In the genomic region with DNA sequence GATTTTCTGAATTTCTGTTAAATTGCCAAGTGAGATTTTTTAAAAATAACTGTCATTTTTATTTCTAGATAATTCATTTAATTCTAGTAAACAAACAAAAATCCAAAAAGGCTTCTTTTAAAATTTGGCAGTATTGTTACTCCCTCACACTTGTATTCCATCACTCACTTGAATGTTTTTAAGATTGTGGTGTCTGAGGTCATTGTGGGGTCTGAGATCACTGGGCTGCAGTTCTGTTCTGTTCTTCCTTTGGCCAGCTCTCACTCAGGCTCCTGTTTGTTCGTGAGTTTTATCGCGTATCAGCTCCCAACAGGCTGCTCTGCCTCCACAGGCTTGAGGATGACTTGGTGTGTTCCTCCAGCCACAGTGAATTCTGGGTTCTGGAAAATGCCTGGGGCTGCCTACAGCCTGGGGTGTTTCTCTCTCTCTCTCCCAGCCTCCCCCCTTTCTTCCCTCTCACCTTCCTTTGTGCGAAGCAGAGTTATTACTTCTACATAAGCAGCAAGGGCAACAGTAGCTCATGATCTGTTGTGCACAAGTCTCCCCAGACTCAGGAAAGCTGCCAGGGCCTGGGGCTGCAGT, we compare ENCODE assay signal across 13 mouse cellular contexts. TPM values are rescaled to one million over a fixed set of nuclear protein-coding genes. Genes with fewer than 3 reads are reported as not detected.
DNase-seq lines count a peak whose midpoint lies in the region; ATAC-seq and TF ChIP-seq lines count a peak whose summit lies in the region.
"Had no signal": no experiment of that assay in that cellular context is flagged by ENCODE, and none has a peak within 500 bp of the region (broad histone marks: within the 10 kb centered on the region; RNA-seq: fewer than 3 reads in every experiment).

No protein-coding gene starts in this region.

- H3K4me3 ChIP-seq in hindbrain, postnatal 0 days (ENCODE audit: low read length): no peak overlapping the region
- H3K4me3 ChIP-seq in midbrain, embryonic 14.5 days (replicated peaks; ENCODE audit: low read depth, low read length): no peak overlapping the region
- no peak overlapping the region for H3K4me3 ChIP-seq in intestine, embryonic 16.5 days (ENCODE audit: low read length)
- H3K4me3 ChIP-seq: forebrain, embryonic 13.5 days had no signal

- H3K9me3 ChIP-seq in hindbrain, postnatal 0 days (ENCODE audit: low read length): no peaks in the 10 kb centered on the region
- H3K9me3 ChIP-seq in midbrain, embryonic 14.5 days (ENCODE audit: control insufficient read depth, low read length): no peaks in the 10 kb centered on the region
- H3K9me3 ChIP-seq in intestine, embryonic 16.5 days (ENCODE audit: control insufficient read depth, low read length): no peaks in the 10 kb centered on the region
- H3K9me3 ChIP-seq: forebrain, embryonic 13.5 days had no signal

- ATAC-seq in erythroid progenitor cell, adult 5-6 weeks (replicated peaks; ENCODE audit: low FRiP score, poor library complexity, severe bottlenecking): peak; percentile 61
- no peak for ATAC-seq in hindbrain, postnatal 0 days
- no peak for ATAC-seq in midbrain, embryonic 14.5 days (ENCODE audit: low FRiP score, low TSS enrichment)
- no peak for ATAC-seq in intestine, embryonic 16.5 days
- ATAC-seq: activated CD4-positive, CD25-positive, alpha-beta regulatory T cell, adult 4 months; forebrain, embryonic 13.5 days had no signal

- intact Hi-C loops in left cerebral cortex, postnatal 4 days (cut with DNase I): no loop called here
- intact Hi-C loops in left cerebral cortex, postnatal 10 days (cut with DNase I): no loop called here

- DNase-seq in left cerebral cortex, postnatal 4 days: peak; percentile 23
- DNase-seq in left cerebral cortex, postnatal 10 days (ENCODE audit: extremely low spot score in 1 of 2, low spot score in 2 of 2): no peak
- no peak for DNase-seq in hindbrain, postnatal 0 days (ENCODE audit: low spot score)
- peak; percentile 60 for DNase-seq in midbrain, embryonic 14.5 days
- DNase-seq in cerebellum, postnatal 4 days (ENCODE audit: low spot score in 2 of 2): no peak
- no peak for DNase-seq in cerebellum, adult 8-10 months
- DNase-seq: cerebellum, adult 9-10 months; lung, adult 2 months; thymus, postnatal 36 days had no signal

- H3K36me3 ChIP-seq in hindbrain, postnatal 0 days (ENCODE audit: insufficient read depth, low read length): no peaks in the 10 kb centered on the region
- H3K36me3 ChIP-seq in midbrain, embryonic 14.5 days (ENCODE audit: control insufficient read depth, insufficient read depth, low read length): no peaks in the 10 kb centered on the region
- H3K36me3 ChIP-seq in intestine, embryonic 16.5 days (ENCODE audit: control insufficient read depth, insufficient read depth, low read length): no peaks in the 10 kb centered on the region

- peaks cover 4% of the 10 kb centered on the region for H3K4me1 ChIP-seq in hindbrain, postnatal 0 days (ENCODE audit: insufficient read depth, low read length)
- H3K4me1 ChIP-seq in midbrain, embryonic 14.5 days (ENCODE audit: control insufficient read depth, insufficient read depth, low read length): peaks cover 17% of the 10 kb centered on the region
- H3K4me1 ChIP-seq in intestine, embryonic 16.5 days (ENCODE audit: control insufficient read depth, insufficient read depth, low read length): peaks cover 11% of the 10 kb centered on the region

- WGBS in hindbrain, postnatal 0 days: 34% methylated on average over 4 of the region's 4 CpGs
- WGBS in midbrain, embryonic 14.5 days: 43% methylated on average over 4 of the region's 4 CpGs
- 49% methylated on average over 4 of the region's 4 CpGs for WGBS in intestine, embryonic 16.5 days

- H3K27me3 ChIP-seq in hindbrain, postnatal 0 days (ENCODE audit: insufficient read depth, low read length): no peaks in the 10 kb centered on the region
- H3K27me3 ChIP-seq in midbrain, embryonic 14.5 days (ENCODE audit: control insufficient read depth, insufficient read depth, low read length): no peaks in the 10 kb centered on the region
- no peaks in the 10 kb centered on the region for H3K27me3 ChIP-seq in intestine, embryonic 16.5 days (replicated peaks; ENCODE audit: control insufficient read depth, insufficient read depth, low read length)

- no peak overlapping the region for H3K4me2 ChIP-seq in hindbrain, postnatal 0 days (ENCODE audit: low read depth, low read length)
- no peak overlapping the region for H3K4me2 ChIP-seq in midbrain, embryonic 14.5 days (ENCODE audit: low read length)
- no peak overlapping the region for H3K4me2 ChIP-seq in intestine, embryonic 16.5 days (ENCODE audit: low read depth, low read length)
- H3K4me2 ChIP-seq: forebrain, embryonic 13.5 days had no signal

- no peak for TF ChIP-seq CTCF in hindbrain, postnatal 0 days (IDR thresholded peaks at IDR 0.05; ENCODE audit: low read depth)

- H3K9ac ChIP-seq in hindbrain, postnatal 0 days (replicated peaks; ENCODE audit: low read length): no peak overlapping the region
- no peak overlapping the region for H3K9ac ChIP-seq in midbrain, embryonic 14.5 days (replicated peaks; ENCODE audit: low read length)
- no peak overlapping the region for H3K9ac ChIP-seq in intestine, embryonic 16.5 days (ENCODE audit: low read depth, low read length)
- H3K9ac ChIP-seq: forebrain, embryonic 13.5 days had no signal

- H3K27ac ChIP-seq in hindbrain, postnatal 0 days: 0 out of 2 replicates have a peak overlapping the region, but pooled peaks have one; percentile 13
- H3K27ac ChIP-seq in midbrain, embryonic 14.5 days (replicated peaks; ENCODE audit: low read depth, low read length): peak overlapping the region; percentile 39; the same call in 1 of the 2 replicates
- H3K27ac ChIP-seq in intestine, embryonic 16.5 days (ENCODE audit: low read length): no peak overlapping the region
- H3K27ac ChIP-seq: forebrain, embryonic 13.5 days had no signal

RNA-seq across cellular contexts. Expression of a gene that starts 58.2 kb away (rescaled TPM):
- 10 to 100 TPM; 46.2 to 49.9 TPM for total RNA-seq in left cerebral cortex, postnatal 4 days (2021)
- total RNA-seq in left cerebral cortex, postnatal 10 days (2021): 10 to 100 TPM; 51.4 to 57.0 TPM
- 14.1 and 19.7 TPM in 2 replicates for total RNA-seq in erythroid progenitor cell, adult 5-6 weeks (2015; ENCODE audit: low replicate concordance)
- 13.5 and 20.5 TPM in 2 replicates for total RNA-seq in erythroid progenitor cell, adult 5-6 weeks (2017; ENCODE audit: low replicate concordance)
- 65.8 and 78.0 TPM in 2 replicates for total RNA-seq in hindbrain, postnatal 0 days (2014; rRNA removed)
- polyA plus RNA-seq in hindbrain, postnatal 0 days (2015; fragmentation: Nextera tagmentation; extraction: Ambion mirVana): 54.9 and 58.4 TPM in 2 replicates
- 77.0 and 80.4 TPM in 2 replicates for polyA plus RNA-seq in midbrain, embryonic 14.5 days (2014; fragmentation: Nextera tagmentation; extraction: Ambion mirVana)
- polyA plus RNA-seq in intestine, embryonic 16.5 days (2015; fragmentation: Nextera tagmentation; extraction: Ambion mirVana): 29.0 and 32.0 TPM in 2 replicates

RNA-seq across cellular contexts. Expression of a gene that starts 59.6 kb away (rescaled TPM):
- total RNA-seq in left cerebral cortex, postnatal 4 days (2021): 10 to 100 TPM; 40.8 to 41.8 TPM
- total RNA-seq in left cerebral cortex, postnatal 10 days (2021): 10 to 100 TPM; 51.2 to 52.9 TPM
- 22.3 and 29.8 TPM in 2 replicates for total RNA-seq in erythroid progenitor cell, adult 5-6 weeks (2015; ENCODE audit: low replicate concordance)
- total RNA-seq in erythroid progenitor cell, adult 5-6 weeks (2017; ENCODE audit: low replicate concordance): 17.1 and 25.2 TPM in 2 replicates
- total RNA-seq in hindbrain, postnatal 0 days (2014; rRNA removed): 54.5 and 66.3 TPM in 2 replicates
- polyA plus RNA-seq in hindbrain, postnatal 0 days (2015; fragmentation: Nextera tagmentation; extraction: Ambion mirVana): 34.1 and 34.5 TPM in 2 replicates
- 43.3 and 49.8 TPM in 2 replicates for polyA plus RNA-seq in midbrain, embryonic 14.5 days (2014; fragmentation: Nextera tagmentation; extraction: Ambion mirVana)
- polyA plus RNA-seq in intestine, embryonic 16.5 days (2015; fragmentation: Nextera tagmentation; extraction: Ambion mirVana): 34.3 and 35.9 TPM in 2 replicates

Comparison
In these comparisons a context has a peak if more than half of its experiments do, and no peak if none do; other contexts are left out.
1. DNase-seq: peak in left cerebral cortex, postnatal 4 days (single experiment) and midbrain, embryonic 14.5 days (single experiment); none in left cerebral cortex, postnatal 10 days (0 of 2), hindbrain, postnatal 0 days (single experiment), cerebellum, postnatal 4 days (0 of 2) and cerebellum, adult 8-10 months (single experiment).